Mouse (Mus musculus): ENCODE results near the gene Adgrg7.

The Adgrg7 gene

GRCm38 (mm10) chr16:56795481-56796139, at the start of gene Adgrg7:
Gene Adgrg7, minus strand, starts transcription at chr16:56795855.
- no peak for DNase-seq (ENCODE audit: extremely low spot score, low read depth, low spot score)

- DNase-seq (ENCODE audit: extremely low spot score, low read depth, low spot score), result no peak
Observed at GRCm38 (mm10) chr16:56842988-56843387, 47.3 kb upstream of the Adgrg7 start.

DNA sequence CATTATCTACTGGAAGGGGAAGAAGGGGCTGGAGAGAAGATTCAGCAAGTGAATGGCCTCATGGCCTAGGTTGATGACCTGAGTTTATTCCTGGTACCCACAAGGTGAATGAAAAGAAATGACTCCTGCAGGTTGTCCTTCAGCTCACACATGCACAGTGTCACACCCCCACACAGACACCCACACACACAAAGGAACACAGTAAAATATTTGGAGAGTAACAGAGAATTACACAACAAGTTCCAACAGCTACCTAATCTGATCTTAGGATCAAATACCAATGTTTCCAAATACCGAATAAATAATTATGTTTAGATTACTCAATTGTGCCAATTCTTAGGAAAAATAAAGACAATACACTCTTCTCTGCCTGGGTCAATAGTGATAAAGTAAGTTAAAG, 37.7 kb upstream of the Adgrg7 start:
- DNase-seq (ENCODE audit: extremely low spot score, low read depth, low spot score), result no peak

DNA sequence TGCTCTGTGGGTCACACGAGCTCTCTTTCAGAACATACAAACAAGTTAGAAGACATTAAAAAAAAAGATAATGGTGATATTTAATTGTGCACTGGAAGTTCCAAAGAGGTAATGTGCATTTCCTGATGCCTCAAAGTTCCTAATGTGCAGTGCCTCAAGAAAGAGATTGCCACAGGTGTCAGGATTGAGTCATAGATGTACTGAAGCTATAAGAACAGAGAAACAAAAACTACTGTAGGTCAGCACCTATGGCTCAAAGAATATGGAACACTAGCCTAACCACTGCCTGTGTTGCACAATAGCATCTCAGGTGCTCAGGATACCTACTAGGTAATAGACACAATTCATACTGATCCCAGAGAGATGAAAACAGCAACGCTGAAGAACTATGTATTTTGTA, 36.3 kb upstream of the Adgrg7 start:
- DNase-seq (ENCODE audit: extremely low spot score, low read depth, low spot score), result no peak

DNA sequence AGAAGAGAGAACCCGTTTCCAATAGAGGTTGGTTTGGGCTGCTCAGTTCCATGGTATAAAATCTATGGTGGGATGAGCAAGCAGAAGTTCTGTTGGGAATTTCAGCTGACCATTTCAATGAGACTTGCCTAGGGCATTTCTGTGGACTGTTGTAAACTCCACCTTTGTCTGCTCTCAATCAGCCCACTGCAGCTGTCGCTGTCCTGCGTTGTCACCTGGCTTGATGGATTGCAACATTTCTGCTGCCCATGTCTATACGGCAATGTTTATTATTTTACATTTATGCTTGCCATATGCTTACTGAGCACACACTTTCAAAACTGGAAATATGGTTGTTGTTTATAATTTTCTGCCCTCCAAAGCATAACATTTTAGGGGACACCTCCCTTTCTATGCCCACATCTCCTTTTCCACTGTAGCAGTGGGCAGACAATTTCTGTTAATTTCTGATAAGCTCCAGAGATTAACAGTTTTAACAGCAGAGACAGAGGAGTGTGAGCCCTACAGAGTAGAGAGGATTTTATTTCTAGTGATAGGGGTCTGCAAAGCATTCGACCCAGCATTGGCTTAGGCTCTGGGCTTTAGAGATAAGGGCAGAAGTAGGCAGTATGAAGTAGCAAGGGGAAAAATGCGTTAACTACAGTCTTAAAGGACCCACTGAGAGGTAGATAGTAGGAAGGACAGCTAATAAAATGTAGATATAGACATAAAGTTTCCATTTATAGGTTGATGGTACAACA, 5.9 kb upstream of the Adgrg7 start:
- DNase-seq (ENCODE audit: extremely low spot score, low read depth, low spot score), result no peak

DNA sequence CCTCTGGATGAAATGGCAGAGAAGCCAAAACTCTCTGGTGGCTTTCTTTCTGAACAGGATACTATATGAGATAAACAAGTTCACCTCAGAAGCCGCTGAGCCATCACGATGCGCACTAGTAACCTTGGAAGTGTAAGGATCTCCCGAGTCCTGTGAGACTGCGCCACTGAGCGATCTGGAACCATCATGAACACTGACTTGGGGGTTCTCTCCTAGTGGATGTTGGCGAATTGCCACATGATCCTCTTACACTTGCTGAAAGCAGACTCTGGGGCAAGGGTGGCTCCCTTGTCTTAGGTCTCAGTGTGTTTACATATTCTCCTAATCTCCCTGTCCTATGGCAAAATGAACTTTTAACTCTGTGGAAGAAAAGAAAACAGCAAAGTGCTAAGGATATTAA, 5.3 kb upstream of the Adgrg7 start:
- DNase-seq (ENCODE audit: extremely low spot score, low read depth, low spot score), result no peak

- DNase-seq (ENCODE audit: extremely low spot score, low read depth, low spot score), result no peak
Observed at GRCm38 (mm10) chr16:56800469-56800868, 4.8 kb upstream of the Adgrg7 start.

DNA sequence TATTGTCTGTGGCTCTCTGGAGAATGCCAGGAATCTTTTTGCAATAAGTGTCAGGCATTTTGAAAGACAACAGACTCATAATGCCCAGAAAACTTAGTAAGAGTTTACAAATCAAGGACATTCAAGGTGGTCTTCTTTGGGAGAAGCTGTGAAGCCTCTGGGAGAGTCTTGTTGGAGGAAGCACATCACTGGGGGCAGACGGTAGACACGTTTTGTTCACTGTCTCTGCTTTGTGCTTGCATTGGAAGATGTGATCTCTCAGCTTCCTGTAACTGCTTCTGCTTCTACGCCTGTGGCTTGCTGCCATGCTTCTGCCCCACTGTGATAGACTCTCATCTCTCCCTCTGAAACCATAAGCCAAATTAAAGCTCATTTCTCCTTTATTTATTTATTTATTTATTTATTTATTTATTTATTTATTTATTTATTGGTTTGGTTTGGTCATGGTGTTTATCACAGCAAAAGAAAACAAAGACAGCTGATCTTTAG, 3.9 kb upstream of the Adgrg7 start:
- no peak for DNase-seq (ENCODE audit: extremely low spot score, low read depth, low spot score)

DNA sequence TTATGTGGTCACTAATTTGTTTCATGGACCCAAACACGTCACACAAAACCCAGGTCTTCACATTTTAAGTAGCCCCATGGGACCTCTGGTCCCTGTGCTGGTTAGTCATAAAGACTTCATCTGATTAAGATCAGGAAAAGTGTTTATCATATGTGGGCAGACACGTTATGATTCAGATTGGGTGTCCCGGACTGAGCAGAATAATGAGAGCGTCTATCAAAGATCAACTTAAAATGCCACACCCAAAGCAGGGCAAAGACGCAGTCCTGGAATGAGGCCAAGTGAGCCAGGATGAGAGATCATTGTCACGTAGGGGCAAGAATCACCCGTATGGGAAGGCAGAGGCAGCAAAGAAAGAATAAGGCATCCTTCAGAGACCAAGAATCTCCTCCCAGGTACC, 3.2 kb upstream of the Adgrg7 start:
- DNase-seq (ENCODE audit: extremely low spot score, low read depth, low spot score), result no peak

DNA sequence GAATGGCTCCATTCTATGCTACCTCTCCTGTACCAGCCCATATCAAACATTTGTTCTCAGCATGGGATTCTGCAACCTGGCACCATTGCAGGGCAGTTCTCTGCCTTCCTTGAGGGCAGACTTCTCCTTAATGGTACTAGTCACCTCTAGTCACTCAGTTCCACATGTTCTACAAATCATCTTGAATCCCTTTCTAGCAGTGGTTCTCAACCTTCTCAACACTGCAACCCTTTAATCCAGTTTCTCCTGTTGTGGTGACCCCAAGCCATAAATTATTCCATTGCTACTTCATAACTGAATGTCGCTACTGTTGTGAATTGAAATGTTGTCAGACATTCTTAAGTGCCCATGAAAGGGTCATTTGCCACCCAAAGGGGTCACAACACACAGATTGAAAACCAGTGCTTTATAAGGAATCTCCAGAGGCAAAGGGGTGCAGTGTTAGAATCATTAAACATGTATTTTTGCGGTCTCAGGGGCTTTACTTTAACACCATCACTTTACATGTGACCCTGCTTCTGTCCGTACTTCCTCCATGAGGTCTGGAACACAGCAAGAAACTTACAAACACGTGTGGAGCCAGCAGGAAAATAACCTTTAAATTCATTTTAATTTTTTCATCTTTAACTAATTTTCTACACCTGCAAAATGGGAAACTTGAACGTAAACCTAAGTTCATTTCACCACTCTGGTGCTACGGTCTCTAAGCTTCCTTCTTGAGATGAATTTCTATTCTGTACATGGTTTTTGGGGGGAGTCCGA, 1.1 kb downstream of the Adgrg7 start:
- DNase-seq (ENCODE audit: extremely low spot score, low read depth, low spot score), result no peak

- no peak for DNase-seq (ENCODE audit: extremely low spot score, low read depth, low spot score)
Observed at GRCm38 (mm10) chr16:56793778-56794177, 1.9 kb downstream of the Adgrg7 start.

GRCm38 (mm10) chr16:56785943-56786342, 9.7 kb downstream of the Adgrg7 start:
- DNase-seq (ENCODE audit: extremely low spot score, low read depth, low spot score), result no peak

- DNase-seq (ENCODE audit: extremely low spot score, low read depth, low spot score), result peak; percentile 30
Observed at GRCm38 (mm10) chr16:56771163-56772105, 24.2 kb downstream of the Adgrg7 start.

DNA sequence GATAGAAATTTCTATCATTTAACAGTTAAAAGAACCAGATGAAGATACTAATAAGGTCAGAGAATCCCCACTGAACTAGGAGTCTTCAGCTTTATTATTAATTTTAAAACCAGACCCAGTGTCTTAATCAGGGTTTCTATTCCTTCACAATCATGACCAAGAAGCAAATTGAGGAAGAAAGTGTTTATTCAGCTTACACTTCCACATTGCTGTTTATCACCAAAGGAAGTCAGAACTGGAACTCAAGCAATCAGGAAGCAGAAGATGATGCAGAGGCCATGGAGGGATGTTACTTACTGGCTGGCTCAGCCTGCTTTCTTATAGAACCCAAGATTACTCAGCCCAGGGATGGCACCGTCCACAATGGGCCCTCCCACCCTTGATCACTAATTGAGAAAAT, 66.6 kb downstream of the Adgrg7 start:
- no peak for DNase-seq (ENCODE audit: extremely low spot score, low read depth, low spot score)

- DNase-seq (ENCODE audit: extremely low spot score, low read depth, low spot score), result no peak
Observed at GRCm38 (mm10) chr16:56724927-56725326, 70.7 kb downstream of the Adgrg7 start.

DNA sequence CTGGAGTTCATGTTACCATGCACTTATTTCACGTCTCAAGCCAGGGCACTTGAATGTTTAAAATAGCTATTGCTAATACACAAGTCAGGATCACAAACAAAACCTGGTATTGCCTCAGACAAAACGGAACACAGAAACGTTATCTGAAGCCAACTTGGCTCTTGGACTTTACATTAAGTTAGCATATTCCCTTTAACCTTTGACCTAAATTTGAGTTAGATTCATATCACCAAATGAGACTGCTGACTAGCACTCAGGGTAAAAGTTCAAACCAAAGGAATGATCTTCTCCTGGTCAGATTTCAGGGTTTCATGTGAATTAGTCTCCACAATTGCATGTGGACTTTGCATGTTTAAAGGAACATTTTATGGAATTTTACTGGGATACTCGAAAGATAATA, 73.3 kb downstream of the Adgrg7 start:
- DNase-seq (ENCODE audit: extremely low spot score, low read depth, low spot score), result no peak

- DNase-seq (ENCODE audit: extremely low spot score, low read depth, low spot score), result no peak
Observed at GRCm38 (mm10) chr16:56719031-56719430, 76.6 kb downstream of the Adgrg7 start.

DNA sequence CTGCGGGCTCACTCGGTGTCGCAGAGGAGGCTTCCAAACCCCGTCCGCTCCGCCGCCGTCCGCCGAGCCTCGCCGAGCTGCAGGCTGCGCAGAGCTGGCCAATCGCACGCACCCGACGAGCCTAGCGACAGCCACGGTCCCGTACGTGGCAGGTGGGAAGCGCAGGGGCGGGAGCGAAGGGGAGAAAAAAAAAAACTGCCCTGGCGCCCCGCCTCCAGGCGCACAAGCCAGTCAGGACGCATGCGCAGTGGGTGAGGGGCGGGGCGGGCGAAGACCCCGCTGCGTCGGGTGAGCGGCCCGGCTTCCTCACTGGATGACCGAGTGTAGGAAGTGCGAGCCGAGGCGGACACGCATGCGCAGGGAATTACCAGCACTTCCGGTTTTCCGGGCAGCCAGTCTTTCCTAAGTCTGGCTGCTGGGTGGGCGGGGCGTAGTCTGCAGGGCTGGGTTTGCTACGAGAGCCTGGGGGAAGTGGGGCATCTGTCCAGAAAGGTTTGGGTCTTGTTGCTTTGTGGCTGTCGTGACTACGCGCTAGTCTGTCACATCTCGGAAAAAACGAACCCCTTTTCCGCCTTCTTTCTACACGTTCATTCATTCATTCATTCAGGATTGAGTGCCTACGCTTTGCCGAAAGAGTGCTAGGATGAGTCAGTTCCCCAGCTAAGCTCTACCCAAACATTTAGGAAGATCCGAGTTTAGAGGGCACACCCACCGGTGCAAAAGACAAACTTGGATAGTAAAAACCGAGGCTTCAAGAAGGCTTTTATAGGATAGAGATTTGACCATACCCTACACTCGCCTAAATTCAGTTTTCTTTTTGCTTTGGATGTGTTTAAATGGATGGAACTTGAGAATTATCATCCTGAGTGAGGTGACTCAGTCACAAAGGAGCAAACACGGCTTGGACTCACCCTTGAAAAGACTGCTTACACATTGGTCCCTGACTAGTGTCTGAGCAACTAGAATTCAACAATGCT, 78.1 kb downstream of the Adgrg7 start, which contains the start of gene Tfg:
Tfg (minus strand) TSS at position 227 of the 977 bp plus-strand sequence.
- DNase-seq (ENCODE audit: extremely low spot score, low read depth, low spot score), result peak; percentile 93

DNA sequence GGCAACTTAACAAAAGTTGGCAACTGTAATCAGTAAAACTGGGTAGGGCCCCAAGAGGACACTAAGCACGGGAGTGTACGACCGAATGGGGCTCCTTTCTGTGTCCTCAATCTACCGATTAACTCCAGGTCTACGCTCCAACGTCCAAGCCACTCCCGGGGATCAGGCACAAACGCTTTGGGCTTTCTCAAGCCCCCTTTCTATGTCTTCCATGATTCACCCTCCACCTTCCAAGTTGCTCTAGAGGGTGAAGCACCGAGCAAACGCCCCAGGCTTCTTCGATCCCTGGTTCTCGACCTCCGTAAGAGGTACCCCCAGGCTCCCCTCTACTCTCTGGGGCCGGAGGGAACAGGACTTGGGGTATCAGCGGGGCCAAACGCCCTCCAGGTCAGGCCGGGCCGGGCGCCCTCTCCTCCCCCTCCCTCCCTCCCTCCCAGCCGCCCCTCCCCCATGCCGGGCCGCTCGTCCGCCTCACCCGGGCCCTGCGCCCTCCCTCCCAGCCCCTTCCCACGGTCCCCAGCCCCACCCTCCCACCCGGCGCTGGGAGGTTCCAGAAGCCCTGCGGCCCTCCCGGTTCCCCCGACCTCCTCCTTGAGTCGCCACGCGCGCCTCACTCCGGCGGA, 79.0 kb downstream of the Adgrg7 start:
- no peak for DNase-seq (ENCODE audit: extremely low spot score, low read depth, low spot score)
